Mouse (Mus musculus) thymus, adult 2 months (tissue): ENCODE data around the gene D930048N14Rik. TPM values are rescaled to one million over a fixed set of nuclear protein-coding genes. Genes with fewer than 3 reads are reported as not detected.

Experiments
- DNase-seq: peaks from one replicate; pipeline ENCODE4 v3.0.0; 2021
- H3K27ac ChIP-seq: fragments of 200-500 bp; 2 replicates; pipeline ENCODE4 v1.5.1; 2012; ENCODE audit warnings: low read length, control low read depth; ENCODE audit not compliant: control insufficient read depth, insufficient read depth
- H3K27me3 ChIP-seq: fragments of 200-500 bp; 2 replicates; pipeline ENCODE4 v1.6.1; 2012; ENCODE audit warnings: mild to moderate bottlenecking, low read length, moderate library complexity, mixed read lengths; ENCODE audit not compliant: control insufficient read depth, insufficient read depth
- H3K36me3 ChIP-seq: fragments of 200-500 bp; 2 replicates; pipeline ENCODE4 v1.6.1; 2012; ENCODE audit warnings: mild to moderate bottlenecking, low read length, moderate library complexity; ENCODE audit not compliant: control insufficient read depth, insufficient read depth
- H3K4me1 ChIP-seq: fragments of 200-500 bp; replicated peaks from 2 replicates; pipeline ENCODE4 v1.6.1; 2012; ENCODE audit warnings: low read length; ENCODE audit not compliant: control insufficient read depth, insufficient read depth
- H3K4me3 ChIP-seq: fragments of 200-500 bp; 2 replicates; pipeline ENCODE4 v1.5.1; 2012; ENCODE audit warnings: mild to moderate bottlenecking, low read length, control low read depth, moderate library complexity; ENCODE audit not compliant: control insufficient read depth, insufficient read depth
- CTCF ChIP-seq: fragments of 200-500 bp; IDR thresholded peaks from 2 replicates; pipeline ENCODE4 v1.5.1; 2012; ENCODE audit warnings: mild to moderate bottlenecking, control low read depth, low read length, moderate library complexity, borderline replicate concordance; ENCODE audit not compliant: control insufficient read depth, poor library complexity, insufficient read depth; ENCODE audit errors: extremely low read depth
- POLR2A ChIP-seq: fragments of 200-500 bp; IDR thresholded peaks from 2 replicates; pipeline ENCODE4 v1.6.1; 2012; ENCODE audit warnings: mild to moderate bottlenecking, low read length, control low read depth, moderate library complexity; ENCODE audit not compliant: control insufficient read depth, poor library complexity, insufficient read depth; ENCODE audit errors: extremely low read depth
- WGBS: fragments of 180-500 bp; shearing (Covaris S2); methylation state at CpG from one replicate; pipeline ENCODE4 v1.1.7; 2018; 5-methylcytosine and 5-hydroxymethylcytosine counted together
- polyA plus RNA-seq: library from polyadenylated mRNA; depleted of rRNA; stranded (reverse); fragments of >200 nt; gene quantifications from 2 replicates; pipeline ENCODE4 v1.2.3, GENCODE M21; 2012; rRNA removed

D930048N14Rik gene
- polyA plus RNA-seq, 1 experiment, result 15.8 TPM

DNA sequence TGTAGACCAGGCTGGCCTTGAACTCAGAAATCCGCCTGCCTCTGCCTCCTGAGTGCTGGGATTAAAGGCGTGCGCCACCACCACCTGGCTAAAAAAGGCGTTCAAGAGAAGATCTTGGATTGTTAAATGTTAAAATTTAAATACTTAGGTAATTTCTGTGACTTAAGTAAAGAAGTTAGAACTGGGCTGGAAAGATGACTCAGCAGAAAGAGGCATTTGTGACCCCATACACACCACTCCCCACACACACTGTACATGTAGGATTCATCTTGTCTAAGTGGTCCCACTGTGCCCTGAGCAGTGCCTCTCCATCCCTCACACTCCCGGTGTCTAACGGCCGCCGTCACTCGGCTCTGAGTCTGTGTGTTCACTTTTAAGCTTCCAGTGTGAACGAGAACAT lies 55.7 kb downstream of the D930048N14Rik start:
- Histone ChIP-seq H3K27me3 (no peaks in the 10 kb centered on the region), H3K27ac (no peak overlapping the region), H3K4me3 (no peak overlapping the region), H3K36me3 (peaks cover 27% of the 10 kb centered on the region), H3K4me1 (no peaks in the 10 kb centered on the region)
- TF ChIP-seq POLR2A (no peak), CTCF (no peak)
- DNase-seq, result no peak
- WGBS, result 97% methylated on average over 10 of the region's 10 CpGs

- DNase-seq, result no peak
- no peak overlapping the region for H3K27ac ChIP-seq
- H3K4me1 ChIP-seq, result no peaks in the 10 kb centered on the region
- H3K4me3 ChIP-seq, result no peak overlapping the region
- WGBS, result 84% methylated on average over 12 of the region's 13 CpGs
- TF ChIP-seq CTCF (no peak), POLR2A (no peak)
- H3K27me3 ChIP-seq, result no peaks in the 10 kb centered on the region
- peaks cover 33% of the 10 kb centered on the region for H3K36me3 ChIP-seq
These were observed 56.3 kb downstream of the D930048N14Rik start for GRCm38 (mm10) chr11:51707080-51707479.

Other genes starting within 250 kb of the D930048N14Rik start
- 20.2 and 21.8 TPM in 2 replicates for gene Phykpl, start 66.2 kb upstream of the D930048N14Rik start, polyA plus RNA-seq
- 533 and 863 TPM in 2 replicates for gene Hnrnpab, start 44.1 kb upstream of the D930048N14Rik start, polyA plus RNA-seq
- gene Nhp2, start 31.2 kb upstream of the D930048N14Rik start, polyA plus RNA-seq, result 69.3 and 70.8 TPM in 2 replicates
- gene Rmnd5b, start 15.1 kb upstream of the D930048N14Rik start, polyA plus RNA-seq, result 123 and 125 TPM in 2 replicates
- 22.7 and 25.5 TPM in 2 replicates for gene N4bp3, start 112 bp upstream of the D930048N14Rik start, polyA plus RNA-seq
- 7.5 and 10.1 TPM in 2 replicates for gene 0610009B22Rik, start 37.9 kb downstream of the D930048N14Rik start, polyA plus RNA-seq
- gene Sec24a, start 112.7 kb downstream of the D930048N14Rik start, polyA plus RNA-seq, result 15.6 and 21.1 TPM in 2 replicates
- 17.8 and 18.4 TPM in 2 replicates for gene Sar1b, start 112.7 kb downstream of the D930048N14Rik start, polyA plus RNA-seq
- 45.1 and 56.5 TPM in 2 replicates for gene Jade2, start 206.7 kb downstream of the D930048N14Rik start, polyA plus RNA-seq